Mouse (Mus musculus) left cerebral cortex, postnatal 4 days (tissue): Measurements from ENCODE around the gene Tubb3. TPM values are rescaled to one million over a fixed set of nuclear protein-coding genes. Genes with fewer than 3 reads are reported as not detected.
A peak's percentile ranks its signal among the peaks of the same experiment; 100 is the strongest.
"Not testable (repeated sequence)": the region's sequence is repeated elsewhere in the genome, so short reads cannot be mapped to it uniquely, and the experiment has no call there.

Source experiments
- DNase-seq: peaks from one replicate; pipeline ENCODE4 v3.0.0-alpha.2; 2022
- intact Hi-C: fragments of 180-260 bp; cut with DNase I; formaldehyde crosslinking; loops from one replicate; pipeline ENCODE4 v1.15.1; 2025
- total RNA-seq, 2 experiments: library from RNA; stranded (reverse); gene quantifications; 2 replicates each; pipeline ENCODE4 v1.2.3; 2021

Gene Tubb3
- total RNA-seq, 2 experiments from 2014 or later: 2,432 to 2,471 TPM

DNA sequence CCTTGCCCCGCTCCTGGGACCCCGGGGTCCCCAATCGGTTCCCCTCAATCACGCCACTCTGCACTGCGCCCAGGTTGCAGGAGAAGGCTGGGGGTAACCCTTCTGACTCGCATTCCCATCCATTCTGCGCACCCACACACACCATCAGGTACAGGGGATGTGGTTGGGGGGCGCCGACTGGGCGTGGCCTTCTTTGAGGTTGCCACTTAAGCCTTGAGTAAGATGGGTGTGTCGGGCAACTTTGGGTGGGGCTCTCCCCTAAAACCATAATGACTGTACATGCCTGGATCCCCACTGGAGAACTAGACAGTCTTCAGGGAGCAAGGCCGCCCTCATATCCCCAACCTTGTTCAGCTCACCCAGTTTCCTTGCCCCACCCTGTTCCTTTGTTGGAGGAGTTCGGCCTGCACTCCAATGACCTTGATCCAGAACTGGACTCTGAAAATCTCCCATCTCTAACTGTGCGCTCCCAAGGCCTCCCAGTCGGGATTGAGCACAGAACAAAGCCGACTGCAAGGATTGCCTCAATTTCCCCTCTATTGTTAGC, 630 bp downstream of the Tubb3 start:
- peak; percentile 51 for DNase-seq

DNA sequence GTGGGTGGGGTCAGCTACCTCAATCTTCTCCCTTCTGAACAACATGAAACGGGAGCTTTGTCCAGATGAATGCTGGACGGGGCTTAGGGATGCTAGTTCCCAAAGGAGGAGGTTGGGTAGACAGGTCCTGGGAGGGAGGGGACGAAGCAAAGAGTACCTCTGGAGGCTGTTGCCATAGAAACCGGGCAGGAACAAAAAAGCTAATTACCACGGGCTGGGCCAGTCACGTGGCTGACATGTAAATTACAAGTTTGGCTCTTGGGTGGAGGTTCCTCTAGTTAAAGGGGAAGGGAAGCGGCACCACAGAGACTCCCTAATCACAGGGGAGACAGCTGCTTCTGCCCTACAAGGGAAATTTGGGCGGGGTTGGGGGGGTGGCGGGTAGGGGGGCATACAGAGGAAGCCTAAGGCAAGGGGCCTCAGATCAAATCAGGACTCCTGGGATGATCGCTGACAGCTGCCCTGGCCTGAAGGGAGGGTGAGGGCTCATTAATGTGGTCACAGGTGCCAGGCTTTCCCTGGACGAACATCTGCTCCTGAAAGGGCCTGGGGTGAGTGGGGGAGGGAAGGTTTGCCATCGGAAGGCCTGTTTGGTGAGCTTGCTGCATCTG, 1.4 kb downstream of the Tubb3 start:
- intact Hi-C loops: no loop called here
- peak; percentile 66 for DNase-seq

More for the DNA sequence above, 630 bp downstream of the Tubb3 start:
- intact Hi-C loops: no loop called here

DNA sequence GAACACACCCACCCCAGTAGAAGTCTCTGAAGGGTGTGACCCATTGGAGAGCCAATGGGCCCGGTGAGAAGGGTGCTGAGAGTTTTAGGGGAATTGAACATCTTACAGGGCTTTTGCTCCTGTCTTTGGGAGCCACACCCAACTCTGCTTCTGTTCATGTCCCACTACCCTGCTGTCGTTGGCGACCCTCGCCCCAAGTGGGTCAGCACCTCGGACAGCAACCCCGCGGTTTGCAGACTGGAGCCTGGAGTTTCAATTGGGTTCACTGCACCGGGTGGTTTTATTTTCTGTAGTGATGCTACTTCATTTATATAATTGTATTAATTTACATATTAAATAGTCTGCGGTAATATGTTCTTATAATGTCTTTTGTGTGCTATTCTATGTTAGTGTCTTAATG, 3.0 kb downstream of the Tubb3 start:
- intact Hi-C loops: no loop called here
- no peak for DNase-seq

DNA sequence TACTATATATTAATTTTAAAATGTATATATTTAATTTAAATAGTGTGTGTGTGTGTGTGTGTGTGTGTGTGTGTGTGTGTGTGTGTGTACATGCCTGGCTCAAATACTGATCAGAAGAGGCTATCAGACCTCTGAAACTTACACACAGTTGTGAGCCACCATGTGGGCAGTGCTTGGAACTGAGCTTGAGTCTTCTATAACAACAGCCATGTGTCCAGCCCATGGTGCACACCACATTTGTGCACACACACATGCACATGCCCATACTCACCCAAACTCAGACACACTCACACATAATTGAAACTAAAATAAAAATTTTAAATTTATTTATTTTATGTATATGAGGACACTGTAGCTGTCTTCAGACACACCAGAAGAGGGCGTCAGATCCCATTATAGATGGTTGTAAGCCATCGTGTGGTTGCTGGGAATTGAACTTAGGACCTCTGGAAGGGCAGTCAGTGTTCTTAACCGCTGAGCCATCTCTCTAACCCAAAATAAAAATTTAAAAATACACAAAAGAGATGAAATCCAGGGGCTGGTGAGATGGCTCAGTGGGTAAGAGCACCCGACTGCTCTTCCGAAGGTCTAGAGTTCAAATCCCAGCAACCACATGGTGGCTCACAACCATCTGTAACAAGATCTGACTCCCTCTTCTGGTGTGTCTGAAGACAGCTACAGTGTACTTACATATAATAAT, 3.9 kb downstream of the Tubb3 start:
- DNase-seq, intact Hi-C loops: not testable (repeated sequence)

DNA sequence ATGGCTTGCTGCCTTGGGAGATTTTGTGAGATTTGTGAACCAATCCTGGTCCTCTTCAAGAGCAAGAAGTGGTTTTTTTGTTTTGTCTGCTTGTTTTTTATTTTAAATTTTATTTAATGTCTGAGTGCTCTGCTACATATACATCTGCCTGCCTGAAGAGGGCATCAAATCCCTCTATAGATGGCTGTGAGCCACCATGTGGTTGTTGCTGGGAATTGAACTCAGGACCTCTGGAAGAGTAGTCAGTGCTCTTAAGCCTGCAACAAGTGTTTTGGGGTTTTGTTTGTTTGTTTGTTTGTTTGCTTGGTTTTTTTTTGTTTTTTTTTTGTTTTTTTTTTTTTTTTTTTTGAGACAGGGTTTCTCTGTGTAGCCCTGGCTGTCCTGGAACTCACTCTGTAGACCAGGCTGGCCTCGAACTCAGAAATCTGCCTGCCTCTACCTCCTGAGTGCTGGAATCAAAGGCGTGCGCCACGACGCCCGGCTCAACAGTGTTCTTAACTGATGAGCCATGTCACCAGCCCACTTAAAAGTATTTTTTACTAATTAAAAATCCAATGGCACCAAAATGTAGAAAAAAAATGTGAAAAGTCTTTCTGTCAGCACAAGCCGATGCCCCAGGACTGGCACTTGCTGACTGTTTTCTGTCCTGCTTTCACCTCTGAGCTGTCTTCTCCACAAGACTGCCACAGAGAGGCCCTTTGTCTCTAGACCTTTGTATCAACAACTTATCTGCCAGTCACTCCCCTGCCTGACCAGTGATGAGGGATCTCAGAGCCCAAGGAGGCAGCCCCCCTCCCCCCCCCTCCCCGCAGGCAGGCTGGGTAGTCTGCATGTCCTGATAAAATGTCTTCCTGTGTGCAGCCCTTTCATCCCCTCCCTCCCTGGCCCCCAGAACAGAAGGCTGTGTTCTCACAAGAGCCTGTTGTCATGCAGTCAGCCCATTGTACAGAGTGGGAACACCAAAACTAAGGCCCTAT, 5.0 kb downstream of the Tubb3 start:
- intact Hi-C loops: no loop called here
- no peak for DNase-seq

DNA sequence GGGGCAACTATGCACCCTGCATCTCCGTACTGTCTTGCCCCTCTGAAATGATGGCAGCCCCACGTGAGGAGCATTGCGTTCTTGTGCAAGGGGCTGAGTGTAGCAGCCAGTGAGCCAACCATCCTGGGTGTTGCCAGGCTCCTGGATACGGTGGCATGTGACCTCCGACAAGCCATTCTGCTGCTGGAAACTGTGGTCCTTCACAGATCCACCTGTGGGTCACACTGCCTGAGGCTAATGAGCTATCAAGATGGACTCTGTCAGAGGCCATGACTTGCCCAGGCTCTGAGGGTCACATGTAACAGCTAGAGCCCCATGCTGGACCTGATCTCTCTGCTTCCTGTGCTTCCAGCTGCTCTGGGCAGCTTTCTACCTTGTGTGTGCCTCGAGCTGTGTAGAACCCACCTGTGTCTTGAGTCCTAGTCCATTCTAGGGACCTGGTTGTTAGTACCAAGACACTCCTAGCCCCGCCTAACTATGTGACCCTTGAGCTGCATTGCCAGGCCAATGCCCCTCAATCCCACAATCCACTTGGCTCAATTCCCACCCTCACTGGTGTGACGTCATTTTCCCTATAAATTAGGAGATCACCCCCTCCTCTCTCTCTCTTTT, 5.8 kb downstream of the Tubb3 start:
- DNase-seq: no peak
- intact Hi-C loops: no loop called here

DNA sequence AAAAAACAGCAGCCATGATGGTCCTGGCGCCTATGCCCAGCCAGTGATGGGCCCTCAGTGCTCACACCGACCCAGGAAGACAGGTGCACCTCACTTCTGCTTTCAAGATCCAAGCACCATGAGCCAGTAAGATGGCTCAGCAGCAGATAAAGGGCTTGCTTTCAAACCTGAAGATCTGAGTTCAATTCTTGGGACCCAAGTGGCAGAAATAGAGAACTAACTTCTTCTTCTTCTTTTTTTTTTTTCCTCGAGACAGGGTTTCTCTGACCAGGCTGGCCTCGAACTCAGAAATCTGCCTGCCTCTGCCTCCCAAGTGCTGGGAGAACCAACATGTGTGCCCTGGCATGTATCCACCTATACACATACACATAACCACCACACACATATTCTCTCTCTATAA, 8.5 kb downstream of the Tubb3 start:
- no peak for DNase-seq
- intact Hi-C loops: no loop called here

DNA sequence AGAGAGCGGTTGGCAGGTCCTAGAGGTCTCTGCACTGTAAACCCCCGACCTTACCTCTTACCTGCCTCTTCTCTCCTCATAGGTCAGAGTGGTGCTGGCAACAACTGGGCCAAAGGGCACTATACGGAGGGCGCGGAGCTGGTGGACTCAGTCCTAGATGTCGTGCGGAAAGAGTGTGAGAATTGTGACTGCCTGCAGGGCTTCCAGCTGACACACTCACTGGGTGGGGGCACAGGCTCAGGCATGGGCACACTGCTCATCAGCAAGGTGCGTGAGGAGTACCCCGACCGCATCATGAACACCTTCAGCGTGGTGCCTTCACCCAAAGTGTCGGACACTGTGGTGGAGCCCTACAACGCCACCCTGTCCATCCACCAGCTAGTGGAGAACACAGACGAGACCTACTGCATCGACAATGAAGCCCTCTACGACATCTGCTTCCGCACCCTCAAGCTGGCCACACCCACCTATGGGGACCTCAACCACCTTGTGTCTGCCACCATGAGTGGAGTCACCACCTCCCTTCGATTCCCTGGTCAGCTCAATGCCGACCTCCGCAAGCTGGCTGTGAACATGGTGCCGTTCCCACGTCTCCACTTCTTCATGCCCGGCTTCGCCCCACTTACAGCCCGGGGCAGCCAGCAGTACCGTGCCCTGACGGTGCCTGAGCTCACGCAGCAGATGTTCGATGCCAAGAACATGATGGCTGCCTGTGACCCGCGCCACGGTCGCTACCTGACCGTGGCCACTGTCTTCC, 9.5 kb downstream of the Tubb3 start:
- DNase-seq: no peak
- intact Hi-C loops: no loop called here

DNA sequence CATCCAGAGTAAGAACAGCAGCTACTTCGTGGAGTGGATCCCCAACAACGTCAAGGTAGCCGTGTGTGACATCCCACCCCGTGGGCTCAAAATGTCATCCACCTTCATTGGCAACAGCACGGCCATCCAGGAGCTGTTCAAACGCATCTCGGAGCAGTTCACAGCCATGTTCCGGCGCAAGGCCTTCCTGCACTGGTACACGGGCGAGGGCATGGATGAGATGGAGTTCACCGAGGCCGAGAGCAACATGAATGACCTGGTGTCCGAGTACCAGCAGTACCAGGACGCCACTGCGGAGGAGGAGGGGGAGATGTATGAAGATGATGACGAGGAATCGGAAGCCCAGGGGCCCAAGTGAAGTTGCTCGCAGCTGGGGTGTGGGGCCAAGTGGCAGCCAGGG, 10.1 kb downstream of the Tubb3 start:
- intact Hi-C loops: no loop called here

DNA sequence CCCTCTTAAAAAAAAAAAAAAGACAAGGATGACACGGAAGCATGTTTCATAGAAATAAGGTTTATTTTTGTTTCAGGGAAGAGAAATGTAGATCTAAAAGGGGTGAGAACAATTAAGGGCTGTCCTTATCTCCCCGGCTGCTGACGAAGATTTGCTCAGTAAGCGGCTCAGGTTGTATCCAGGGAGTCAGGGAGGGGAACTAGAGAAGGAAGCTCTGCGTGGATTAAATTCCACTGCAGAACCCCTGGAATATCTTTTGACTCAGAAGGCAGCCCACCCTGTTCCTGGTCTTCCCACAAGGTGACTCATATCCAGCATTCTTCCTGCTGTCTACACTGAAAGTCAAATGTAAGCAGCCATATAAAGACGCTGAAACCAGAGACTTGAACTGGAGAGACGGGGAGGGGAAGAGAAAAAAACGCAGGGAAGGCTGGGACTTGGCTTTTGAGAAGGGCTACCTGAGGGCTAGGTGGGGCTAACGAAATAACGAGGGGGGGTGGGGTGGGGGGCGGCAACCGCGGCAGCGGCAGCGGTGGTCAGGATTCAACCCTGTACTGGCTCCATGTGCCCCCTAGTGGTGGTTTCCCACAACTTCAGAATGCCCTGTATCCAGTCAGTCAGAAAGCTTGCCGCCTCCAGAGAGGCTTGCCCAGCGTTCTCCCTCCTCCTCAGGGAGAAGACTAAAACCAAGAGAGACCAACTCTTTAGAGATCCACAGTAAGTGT, 11.0 kb downstream of the Tubb3 start:
- intact Hi-C loops: no loop called here
- peak; percentile 76 for DNase-seq

More for the DNA sequence above, 10.1 kb downstream of the Tubb3 start:
- no peak for DNase-seq

DNA sequence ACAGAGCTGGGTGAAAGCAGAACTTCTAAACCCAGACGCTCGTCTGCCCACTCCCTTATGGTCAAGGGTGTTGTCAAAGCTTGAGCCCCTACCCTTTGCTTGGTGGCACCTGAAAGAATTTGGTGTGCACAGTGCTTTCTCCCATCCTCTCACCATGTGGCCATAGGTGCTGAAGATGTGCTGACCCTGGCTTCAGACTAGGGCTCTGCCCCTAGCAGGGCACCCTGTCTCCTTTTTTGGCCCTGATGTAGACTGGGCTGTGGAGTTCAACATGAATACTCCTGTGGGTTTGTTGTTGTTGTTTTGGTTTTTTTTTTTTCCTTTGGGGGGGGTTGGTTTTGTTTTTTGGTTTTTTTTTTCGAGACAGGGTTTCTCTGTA, 11.5 kb downstream of the Tubb3 start:
- no peak for DNase-seq
- intact Hi-C loops: no loop called here

DNA sequence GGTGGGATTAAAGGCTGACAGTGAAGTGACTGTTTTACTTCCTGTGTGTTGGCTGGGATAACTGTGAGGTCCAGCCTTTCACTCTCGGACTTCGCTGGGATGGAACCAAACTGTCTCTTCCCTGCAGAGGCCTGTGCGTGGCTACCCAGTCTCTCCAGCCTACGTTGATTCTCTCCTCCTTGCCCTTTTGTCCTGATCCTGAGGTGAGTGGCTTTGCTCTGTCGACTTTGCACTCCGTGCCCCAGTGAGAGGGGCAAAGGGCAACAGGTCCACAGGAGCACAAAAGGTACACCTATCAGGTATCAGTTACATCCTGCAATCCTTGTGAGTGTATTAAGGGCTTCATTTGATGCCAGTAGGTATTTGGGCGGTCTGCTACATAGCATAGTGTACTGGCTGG, 12.2 kb downstream of the Tubb3 start, which contains the start of gene Def8:
Def8 (plus strand) TSS at position 87 of the 400 bp plus-strand sequence.
- no peak for DNase-seq
- intact Hi-C loops: no loop called here

DNA sequence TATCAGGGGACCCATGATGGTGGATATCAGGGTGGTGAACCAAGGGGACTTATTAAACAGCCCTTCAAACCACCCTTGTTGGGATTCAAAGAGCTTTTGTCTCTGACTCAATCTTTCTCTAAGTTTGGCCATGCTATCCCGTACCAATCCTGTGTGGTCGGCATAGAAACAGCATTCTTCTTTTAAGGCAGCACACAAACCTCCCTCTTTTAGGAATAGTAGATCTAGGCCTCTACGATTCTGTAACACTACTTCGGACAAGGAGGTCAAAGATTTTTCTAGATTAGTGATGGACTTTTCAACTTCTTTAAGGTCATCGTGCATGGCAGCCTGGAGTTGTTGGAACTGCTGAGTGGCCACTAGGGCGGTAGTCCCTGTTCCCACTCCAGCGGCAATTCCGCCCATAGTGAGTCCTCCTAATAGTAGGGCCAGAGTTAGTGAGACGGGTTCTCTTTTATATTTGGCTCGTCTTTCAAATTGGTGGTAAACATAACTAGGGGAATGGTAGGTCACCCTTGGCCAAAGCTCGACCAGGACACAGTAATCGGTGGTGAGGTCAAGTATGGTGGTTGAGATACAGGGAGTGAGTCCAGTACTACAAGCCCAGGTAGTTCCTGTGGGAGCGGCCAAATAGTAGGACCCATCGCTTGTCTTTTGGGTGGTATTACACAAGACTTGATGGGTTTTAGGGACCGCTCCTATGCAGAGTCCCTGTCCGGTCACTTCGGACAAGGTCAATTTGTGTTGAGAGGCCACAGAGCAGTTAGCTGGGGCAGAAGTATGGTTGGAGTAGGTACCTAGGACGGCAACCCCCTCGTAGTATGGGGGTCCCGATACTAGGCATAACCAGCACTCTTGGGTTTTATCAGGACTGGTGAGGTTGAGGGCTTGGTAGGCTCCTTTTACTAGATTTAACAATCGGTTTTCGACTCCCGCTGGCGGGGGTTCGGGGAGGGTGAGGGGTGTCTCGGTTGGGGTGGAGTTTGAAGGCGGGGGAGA, 15.6 kb downstream of the Tubb3 start:
- no peak for DNase-seq
- intact Hi-C loops: no loop called here

DNA sequence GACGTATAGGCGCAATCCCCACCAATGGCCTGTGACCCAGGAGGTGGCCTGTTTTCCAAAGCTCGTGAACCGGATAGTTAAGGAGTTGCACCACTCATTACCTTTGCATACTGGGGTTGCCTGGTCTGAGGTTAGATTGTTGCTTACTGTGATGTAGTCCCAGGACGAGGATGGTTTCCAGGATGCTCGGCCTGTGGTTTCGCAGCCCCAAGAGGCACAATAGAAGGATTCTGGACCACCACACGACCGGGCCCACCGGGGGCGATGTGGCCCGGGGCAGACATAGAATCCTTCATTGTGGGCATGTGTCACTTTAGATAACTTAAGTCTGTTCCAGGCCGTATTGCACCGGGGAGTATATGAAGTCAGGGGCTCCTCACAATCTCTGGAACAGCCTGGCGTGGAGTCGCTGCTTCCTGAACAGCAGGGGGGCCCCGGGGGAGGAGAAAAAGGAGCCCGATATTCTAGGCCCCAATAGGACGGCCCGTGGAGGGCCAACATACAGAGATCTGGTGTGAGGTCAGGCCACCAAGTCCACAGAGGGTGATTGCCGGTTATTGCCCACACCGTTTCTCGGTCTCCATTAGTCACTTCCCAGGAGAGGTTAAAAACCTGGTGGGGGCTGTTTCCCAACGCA, 16.5 kb downstream of the Tubb3 start:
- intact Hi-C loops: no loop called here
- no peak for DNase-seq

DNA sequence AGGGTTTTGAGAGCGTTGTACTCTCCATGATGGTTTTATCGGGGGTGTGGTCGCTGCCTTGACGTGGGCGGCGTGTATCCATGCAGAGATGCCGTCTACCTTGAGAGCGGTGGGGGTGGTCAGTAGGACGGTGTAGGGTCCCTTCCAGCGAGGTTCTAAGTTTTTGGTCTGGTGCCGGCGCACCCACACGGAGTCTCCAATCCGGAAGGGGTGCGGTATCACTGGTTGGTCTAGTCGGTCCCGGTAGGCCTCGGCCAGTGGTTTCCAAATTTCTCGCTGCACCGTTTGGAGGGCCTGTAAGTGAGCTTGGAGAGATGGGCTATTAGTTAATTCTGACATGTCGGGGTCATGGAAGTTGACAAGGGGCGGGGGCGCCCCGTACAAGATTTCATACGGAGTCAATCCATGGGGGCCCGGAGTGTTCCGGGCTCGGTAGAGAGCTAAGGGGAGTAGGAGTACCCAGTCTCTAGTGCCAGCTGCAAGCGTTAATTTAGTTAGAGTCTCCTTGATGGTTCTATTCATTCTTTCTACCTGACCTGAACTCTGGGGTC, 17.2 kb downstream of the Tubb3 start:
- no peak for DNase-seq
- intact Hi-C loops: no loop called here

DNA sequence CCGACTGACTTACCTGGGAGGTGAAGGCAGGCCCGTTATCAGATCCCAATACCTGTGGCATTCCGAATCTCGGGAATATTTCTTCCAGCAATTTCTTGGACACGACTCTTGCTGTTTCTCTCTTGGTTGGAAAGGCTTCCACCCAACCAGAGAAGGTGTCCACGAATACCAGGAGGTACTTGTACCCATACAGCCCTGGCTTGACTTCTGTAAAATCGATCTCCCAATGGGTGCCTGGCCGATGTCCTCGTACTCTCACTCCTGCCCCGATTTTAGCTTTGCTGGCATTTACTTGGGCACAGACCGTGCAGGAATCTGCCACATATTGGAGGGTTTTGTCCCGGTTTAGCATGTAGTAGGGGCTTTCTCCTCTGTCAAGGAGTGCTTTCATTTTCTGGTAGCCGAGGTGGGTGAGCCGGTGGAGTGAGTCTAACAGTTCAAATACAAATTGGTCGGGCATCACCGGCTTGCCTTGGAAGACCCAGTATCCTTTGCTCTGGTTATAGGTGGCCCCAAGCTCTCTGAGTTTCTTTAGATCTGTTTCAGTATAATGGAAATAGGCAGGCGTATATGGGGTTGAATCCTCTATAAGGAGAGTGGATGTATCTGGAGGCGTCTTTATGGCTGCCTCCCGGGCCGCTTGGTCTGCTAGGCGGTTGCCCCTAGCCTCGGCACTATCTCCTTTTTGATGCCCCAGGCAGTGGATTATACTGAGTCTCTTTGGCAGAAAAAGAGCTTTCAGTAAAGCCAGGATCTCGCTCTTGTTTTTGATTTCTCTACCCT, 17.9 kb downstream of the Tubb3 start:
- intact Hi-C loops: no loop called here
- no peak for DNase-seq

DNA sequence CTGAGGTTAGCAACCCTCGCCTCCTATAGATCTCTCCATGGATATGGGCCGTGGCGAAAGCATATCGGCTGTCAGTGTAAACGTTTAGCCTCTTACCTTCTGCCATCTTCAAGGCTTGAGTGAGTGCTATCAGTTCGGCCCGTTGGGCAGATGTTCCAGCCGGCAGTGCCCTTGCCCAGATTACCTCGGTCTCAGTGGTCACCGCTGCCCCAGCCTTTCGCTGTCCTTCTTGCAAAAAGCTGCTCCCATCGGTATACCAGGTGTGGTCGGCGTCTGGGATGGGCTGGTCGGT, 18.4 kb downstream of the Tubb3 start:
- DNase-seq, intact Hi-C loops: not testable (repeated sequence)
